Mouse (Mus musculus) embryonic facial prominence, embryonic 12.5 days (tissue): ENCODE results near the gene Slc34a3. TPM values are rescaled to one million over a fixed set of nuclear protein-coding genes. Genes with fewer than 3 reads are reported as not detected.

Experiments used
- ATAC-seq: fragments of 200-750 bp; cut with Nextera tagmentation; 2 replicates; pipeline ENCODE4 v1.8.0; 2017; ENCODE audit not compliant: insufficient number of reproducible peaks, insufficient read depth, low FRiP score, low TSS enrichment
- H3K27ac ChIP-seq: fragments of 300-500 bp; sonication (generic); 2 replicates; pipeline ENCODE4 v1.5.1; 2016; ENCODE audit warnings: mild to moderate bottlenecking
- H3K27me3 ChIP-seq: fragments of 300-500 bp; sonication (generic); 2 replicates; pipeline ENCODE4 v1.6.1; 2016; ENCODE audit warnings: mild to moderate bottlenecking, moderate library complexity
- H3K36me3 ChIP-seq: fragments of 300-500 bp; sonication (generic); 2 replicates; pipeline ENCODE4 v1.6.1; 2016; ENCODE audit warnings: mild to moderate bottlenecking
- H3K4me1 ChIP-seq: fragments of 300-500 bp; sonication (generic); 2 replicates; pipeline ENCODE4 v1.6.1; 2016
- H3K4me2 ChIP-seq: fragments of 300-500 bp; sonication (generic); replicated peaks from 2 replicates; pipeline ENCODE4 v1.6.1; 2016; ENCODE audit warnings: mild to moderate bottlenecking, moderate library complexity
- H3K4me3 ChIP-seq: fragments of 300-500 bp; sonication (generic); 2 replicates; pipeline ENCODE4 v1.5.1; 2016; ENCODE audit warnings: mild to moderate bottlenecking
- H3K9ac ChIP-seq: fragments of 300-500 bp; sonication (generic); 2 replicates; pipeline ENCODE4 v1.6.1; 2016; ENCODE audit warnings: mild to moderate bottlenecking, moderate library complexity
- H3K9me3 ChIP-seq: fragments of 300-500 bp; sonication (generic); 2 replicates; pipeline ENCODE4 v1.6.1; 2016; ENCODE audit warnings: mild to moderate bottlenecking, moderate library complexity
- WGBS: fragments of 180-500 bp; shearing (Covaris S2); methylation state at CpG from one replicate; pipeline ENCODE4 v1.1.7; 2016; 5-methylcytosine and 5-hydroxymethylcytosine counted together
- polyA plus RNA-seq: library from polyadenylated mRNA; unstranded; fragments of >200 nt; fragmentation: Nextera tagmentation; extraction: Ambion mirVana; gene quantifications from 2 replicates; pipeline ENCODE4 v1.2.1, GENCODE M21; 2016

Slc34a3 gene
- polyA plus RNA-seq, 1 experiment from 2014 or later = not detected

GRCm38 (mm10) chr2:25234551-25235220, 522 bp upstream of the Slc34a3 start:
- WGBS = 69% methylated on average over 5 of the region's 5 CpGs
- Histone ChIP-seq H3K27ac (no peak overlapping the region), H3K36me3 (no peaks in the 10 kb centered on the region), H3K27me3 (peaks cover 28% of the 10 kb centered on the region; the same call in 1 of the 2 replicates), H3K4me1 (no peaks in the 10 kb centered on the region), H3K9me3 (no peaks in the 10 kb centered on the region), H3K4me2 (no peak overlapping the region), H3K4me3 (no peak overlapping the region), H3K9ac (no peak overlapping the region)
- no peak for ATAC-seq

DNA sequence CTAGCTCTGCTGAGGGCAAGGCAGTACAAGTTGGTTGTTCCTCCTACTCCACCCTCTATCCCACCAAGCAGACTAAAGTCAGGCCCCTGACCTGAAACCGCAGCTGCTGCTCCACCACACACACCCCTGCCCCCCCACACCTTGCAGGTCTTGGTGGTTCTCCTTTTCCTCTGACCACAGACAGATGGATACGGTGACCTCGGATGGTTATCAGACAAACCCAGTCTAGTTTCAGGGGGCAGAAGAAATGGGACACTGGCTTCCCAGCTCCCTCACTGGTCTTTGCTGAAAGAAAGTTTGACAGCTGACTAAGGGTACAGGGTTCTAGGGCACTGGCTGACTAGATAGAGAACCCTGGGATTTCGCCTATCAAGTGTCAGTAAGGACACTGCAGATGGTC, 743 bp downstream of the Slc34a3 start:
- 73% methylated on average over 4 of the region's 4 CpGs for WGBS
- Histone ChIP-seq H3K9me3 (no peaks in the 10 kb centered on the region), H3K9ac (no peak overlapping the region), H3K4me1 (no peaks in the 10 kb centered on the region), H3K27ac (no peak overlapping the region), H3K4me3 (no peak overlapping the region), H3K36me3 (no peaks in the 10 kb centered on the region), H3K4me2 (no peak overlapping the region), H3K27me3 (peaks cover 28% of the 10 kb centered on the region; the same call in 1 of the 2 replicates)
- ATAC-seq = no peak

GRCm38 (mm10) chr2:25231038-25231437, 3.1 kb downstream of the Slc34a3 start:
- H3K27ac ChIP-seq = no peak overlapping the region
- no peaks in the 10 kb centered on the region for H3K9me3 ChIP-seq
- peaks cover 21% of the 10 kb centered on the region; the same call in 1 of the 2 replicates for H3K27me3 ChIP-seq
- no peak for ATAC-seq
- no peak overlapping the region for H3K4me2 ChIP-seq
- 44% methylated on average over 12 of the region's 12 CpGs for WGBS
- H3K4me1 ChIP-seq = no peaks in the 10 kb centered on the region
- no peak overlapping the region for H3K9ac ChIP-seq
- H3K36me3 ChIP-seq = no peaks in the 10 kb centered on the region
- H3K4me3 ChIP-seq = no peak overlapping the region

- no peak overlapping the region for H3K27ac ChIP-seq
- no peak overlapping the region for H3K9ac ChIP-seq
- H3K4me3 ChIP-seq = no peak overlapping the region
- 89% methylated on average over 7 of the region's 7 CpGs for WGBS
- H3K4me2 ChIP-seq = no peak overlapping the region
- no peak for ATAC-seq
- H3K4me1 ChIP-seq = 0 out of 2 replicates have a peak, but pooled peaks cover 2% of the 10 kb centered on the region
- H3K27me3 ChIP-seq = peaks cover 17% of the 10 kb centered on the region; the same call in 1 of the 2 replicates
- H3K36me3 ChIP-seq = no peaks in the 10 kb centered on the region
- no peaks in the 10 kb centered on the region for H3K9me3 ChIP-seq
Measured at GRCm38 (mm10) chr2:25230581-25230980, 3.6 kb downstream of the Slc34a3 start.

GRCm38 (mm10) chr2:25229582-25229981, 4.6 kb downstream of the Slc34a3 start:
- Histone ChIP-seq H3K9me3 (no peaks in the 10 kb centered on the region), H3K9ac (no peak overlapping the region), H3K4me2 (no peak overlapping the region), H3K36me3 (no peaks in the 10 kb centered on the region), H3K27me3 (peaks cover 13% of the 10 kb centered on the region; the same call in 1 of the 2 replicates), H3K4me3 (no peak overlapping the region), H3K27ac (no peak overlapping the region), H3K4me1 (0 out of 2 replicates have a peak, but pooled peaks cover 4% of the 10 kb centered on the region)
- 76% methylated on average over 5 of the region's 5 CpGs for WGBS
- no peak for ATAC-seq

GRCm38 (mm10) chr2:25228995-25229530, 5.1 kb downstream of the Slc34a3 start:
- 0 out of 2 replicates have a peak, but pooled peaks cover 4% of the 10 kb centered on the region for H3K4me1 ChIP-seq
- no peaks in the 10 kb centered on the region for H3K36me3 ChIP-seq
- no peak for ATAC-seq
- no peak overlapping the region for H3K4me3 ChIP-seq
- WGBS = 69% methylated on average over 6 of the region's 6 CpGs
- H3K9ac ChIP-seq = no peak overlapping the region
- H3K9me3 ChIP-seq = no peaks in the 10 kb centered on the region
- H3K4me2 ChIP-seq = no peak overlapping the region; the same call in 1 of the 2 replicates
- no peak overlapping the region for H3K27ac ChIP-seq
- H3K27me3 ChIP-seq = peaks cover 13% of the 10 kb centered on the region; the same call in 1 of the 2 replicates

- Histone ChIP-seq H3K4me1 (peaks cover 7% of the 10 kb centered on the region), H3K27me3 (peaks cover 13% of the 10 kb centered on the region; the same call in 1 of the 2 replicates), H3K4me3 (peak overlapping the region; percentile 2; the same call in 1 of the 2 replicates), H3K4me2 (peak overlapping the region; percentile 30), H3K9ac (no peak overlapping the region), H3K27ac (no peak overlapping the region), H3K9me3 (no peaks in the 10 kb centered on the region), H3K36me3 (no peaks in the 10 kb centered on the region)
- WGBS = under 1% methylated on average over 7 of the region's 7 CpGs
- no peak for ATAC-seq
Measured at GRCm38 (mm10) chr2:25228431-25228889, 5.7 kb downstream of the Slc34a3 start.

GRCm38 (mm10) chr2:25227406-25227805, 6.8 kb downstream of the Slc34a3 start:
- no peak overlapping the region for H3K4me2 ChIP-seq
- ATAC-seq = no peak
- no peaks in the 10 kb centered on the region for H3K36me3 ChIP-seq
- 91% methylated on average over 4 of the region's 4 CpGs for WGBS
- H3K9me3 ChIP-seq = no peaks in the 10 kb centered on the region
- H3K27me3 ChIP-seq = peaks cover 12% of the 10 kb centered on the region; the same call in 1 of the 2 replicates
- H3K4me1 ChIP-seq = peaks cover 11% of the 10 kb centered on the region
- no peak overlapping the region for H3K4me3 ChIP-seq
- H3K27ac ChIP-seq = no peak overlapping the region
- no peak overlapping the region for H3K9ac ChIP-seq

- Histone ChIP-seq H3K9ac (no peak overlapping the region), H3K4me3 (no peak overlapping the region), H3K4me1 (peaks cover 11% of the 10 kb centered on the region), H3K27me3 (peaks cover 8% of the 10 kb centered on the region; the same call in 1 of the 2 replicates), H3K36me3 (peaks cover 2% of the 10 kb centered on the region; the same call in 1 of the 2 replicates), H3K27ac (no peak overlapping the region), H3K9me3 (no peaks in the 10 kb centered on the region), H3K4me2 (no peak overlapping the region)
- 74% methylated on average over 5 of the region's 5 CpGs for WGBS
- no peak for ATAC-seq
Measured at GRCm38 (mm10) chr2:25226864-25227263, 7.3 kb downstream of the Slc34a3 start.

DNA sequence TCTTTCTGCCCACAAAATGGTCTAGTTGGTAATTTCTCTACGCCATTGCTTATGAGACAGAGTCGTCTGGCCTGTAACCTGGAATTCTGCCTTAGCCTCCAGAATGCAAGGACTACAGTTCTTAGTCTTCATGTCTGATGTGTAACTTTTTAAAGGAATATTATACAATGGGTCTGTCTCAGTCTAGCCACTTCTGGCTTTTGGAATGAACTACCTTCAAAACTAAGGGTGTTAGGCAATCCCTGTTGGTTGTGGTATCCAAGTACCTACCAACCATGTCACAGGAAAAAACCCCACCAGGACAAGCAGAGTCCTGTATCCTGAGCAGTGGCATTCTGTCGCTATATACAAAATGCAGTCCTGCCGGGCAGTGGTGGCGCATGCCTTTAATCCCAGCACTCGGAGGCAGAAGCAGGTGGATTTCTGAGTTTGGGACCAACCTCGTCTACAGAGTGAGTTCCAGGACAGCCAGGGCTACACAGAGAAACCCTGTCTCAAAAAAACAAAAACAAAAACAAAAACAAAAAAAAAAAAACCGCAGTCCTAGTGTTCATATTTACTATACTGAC, 8.3 kb downstream of the Slc34a3 start:
- Histone ChIP-seq H3K9ac (no peak overlapping the region), H3K4me3 (no peak overlapping the region), H3K4me1 (peaks cover 11% of the 10 kb centered on the region), H3K4me2 (peak overlapping the region; percentile 45), H3K36me3 (peaks cover 10% of the 10 kb centered on the region; the same call in 1 of the 2 replicates), H3K27me3 (no peaks in the 10 kb centered on the region; the same call in 1 of the 2 replicates), H3K9me3 (no peaks in the 10 kb centered on the region), H3K27ac (peak overlapping the region; percentile 96)
- WGBS = 78% methylated on average over 8 of the region's 8 CpGs
- ATAC-seq = no peak

GRCm38 (mm10) chr2:25224766-25225752, 9.1 kb downstream of the Slc34a3 start:
- Histone ChIP-seq H3K4me1 (peaks cover 11% of the 10 kb centered on the region), H3K27ac (peak overlapping the region; percentile 96), H3K4me2 (peak overlapping the region; percentile 45), H3K36me3 (peaks cover 10% of the 10 kb centered on the region; the same call in 1 of the 2 replicates), H3K9me3 (no peaks in the 10 kb centered on the region), H3K27me3 (no peaks in the 10 kb centered on the region; the same call in 1 of the 2 replicates), H3K9ac (peak overlapping the region; percentile 53), H3K4me3 (peak overlapping the region; percentile 65)
- peak; percentile 98 for ATAC-seq
- 2% methylated on average over 38 of the region's 41 CpGs for WGBS
